Mouse (Mus musculus) midbrain, embryonic 12.5 days (tissue): ENCODE results near the gene Abhd18. TPM values are rescaled to one million over a fixed set of nuclear protein-coding genes. Genes with fewer than 3 reads are reported as not detected.
A peak's percentile ranks its signal among the peaks of the same experiment; 100 is the strongest.
"Not testable (repeated sequence)": the region's sequence is repeated elsewhere in the genome, so short reads cannot be mapped to it uniquely, and the experiment has no call there.

Source experiments
- ATAC-seq: fragments of 200-750 bp; cut with Nextera tagmentation; 2 replicates; pipeline ENCODE4 v1.8.0; 2017; ENCODE audit warnings: low read depth, moderate TSS enrichment, moderate library complexity; ENCODE audit not compliant: low FRiP score
- H3K27ac ChIP-seq: fragments of 300-500 bp; sonication (generic); replicated peaks from 2 replicates; pipeline ENCODE4 v1.5.1; 2016; ENCODE audit warnings: mild to moderate bottlenecking
- H3K27me3 ChIP-seq: fragments of 300-500 bp; sonication (generic); 2 replicates; pipeline ENCODE4 v1.6.1; 2016; ENCODE audit warnings: mild to moderate bottlenecking
- H3K36me3 ChIP-seq: fragments of 300-500 bp; sonication (generic); 2 replicates; pipeline ENCODE4 v1.6.1; 2016
- H3K4me1 ChIP-seq: fragments of 300-500 bp; sonication (generic); 2 replicates; pipeline ENCODE4 v1.6.1; 2016
- H3K4me2 ChIP-seq: fragments of 300-500 bp; sonication (generic); replicated peaks from 2 replicates; pipeline ENCODE4 v1.6.1; 2016; ENCODE audit warnings: mild to moderate bottlenecking, moderate library complexity
- H3K4me3 ChIP-seq: fragments of 300-500 bp; sonication (generic); 2 replicates; pipeline ENCODE4 v1.5.1; 2016; ENCODE audit warnings: mild to moderate bottlenecking
- H3K9ac ChIP-seq: fragments of 300-500 bp; sonication (generic); replicated peaks from 2 replicates; pipeline ENCODE4 v1.6.1; 2016; ENCODE audit warnings: mild to moderate bottlenecking, moderate library complexity
- H3K9me3 ChIP-seq: fragments of 300-500 bp; sonication (generic); 2 replicates; pipeline ENCODE4 v1.6.1; 2016; ENCODE audit warnings: mild to moderate bottlenecking
- WGBS: fragments of 180-500 bp; shearing (Covaris S2); methylation state at CpG from one replicate; pipeline ENCODE4 v1.1.7; 2016; 5-methylcytosine and 5-hydroxymethylcytosine counted together
- polyA plus RNA-seq: library from polyadenylated mRNA; unstranded; fragments of >200 nt; fragmentation: Nextera tagmentation; extraction: Ambion mirVana; gene quantifications from 2 replicates; pipeline ENCODE4 v1.2.1, GENCODE M21; 2016

Abhd18 gene
- 13.8 TPM in 2 replicates for polyA plus RNA-seq

GRCm38 (mm10) chr3:40846957-40847017 lies at the start of gene Abhd18:
TSS of gene Abhd18 (plus strand) at chr3:40846970.
- H3K27me3 ChIP-seq, ATAC-seq: not testable (repeated sequence)
- no CpG with 5 or more reads among the region's 4 CpGs for WGBS

GRCm38 (mm10) chr3:40798054-40798453 lies 48.7 kb upstream of the Abhd18 start:
- Histone ChIP-seq H3K36me3 (peaks cover 11% of the 10 kb centered on the region; the same call in 1 of the 2 replicates), H3K4me2 (no peak overlapping the region), H3K4me3 (no peak overlapping the region), H3K27me3 (no peaks in the 10 kb centered on the region), H3K9ac (no peak overlapping the region), H3K27ac (no peak overlapping the region), H3K9me3 (no peaks in the 10 kb centered on the region), H3K4me1 (peaks cover 11% of the 10 kb centered on the region)
- WGBS, result 91% methylated on average over 1 of the region's 1 CpGs
- no peak for ATAC-seq

More at GRCm38 (mm10) chr3:40846957-40847017, at the start of gene Abhd18:
- H3K36me3 ChIP-seq, H3K4me1 ChIP-seq, H3K9me3 ChIP-seq: not testable (repeated sequence)
- peak within 1 kb of the TSS; percentile 62 for H3K4me2 ChIP-seq
- peak within 1 kb of the TSS; percentile 80 for H3K27ac ChIP-seq
- peak within 1 kb of the TSS; percentile 61 for H3K9ac ChIP-seq
- peak within 1 kb of the TSS; percentile 51 for H3K4me3 ChIP-seq

GRCm38 (mm10) chr3:40798500-40798899 lies 48.3 kb upstream of the Abhd18 start:
- Histone ChIP-seq H3K9me3 (no peaks in the 10 kb centered on the region), H3K36me3 (peaks cover 7% of the 10 kb centered on the region; the same call in 1 of the 2 replicates), H3K9ac (no peak overlapping the region), H3K4me1 (peaks cover 11% of the 10 kb centered on the region), H3K4me3 (no peak overlapping the region), H3K4me2 (no peak overlapping the region), H3K27ac (no peak overlapping the region), H3K27me3 (no peaks in the 10 kb centered on the region)
- 0 out of 2 replicates have a peak, but pooled peaks have one; percentile 35 for ATAC-seq
- WGBS, result 41% methylated on average over 7 of the region's 7 CpGs

GRCm38 (mm10) chr3:40799530-40800372 lies 47.0 kb upstream of the Abhd18 start, which contains the start of gene Plk4:
TSS of gene Plk4 (plus strand) at chr3:40800019.
- H3K4me1 ChIP-seq, result peaks cover 11% of the 10 kb centered on the region
- peak within 1 kb of the TSS; percentile 91 for H3K4me2 ChIP-seq
- H3K4me3 ChIP-seq, result peak within 1 kb of the TSS; percentile 89
- peaks cover 10% of the 10 kb centered on the region; the same call in 1 of the 2 replicates for H3K36me3 ChIP-seq
- H3K27ac ChIP-seq, result peak within 1 kb of the TSS; percentile 52
- WGBS, result 2% methylated on average over 66 of the region's 66 CpGs
- peak; percentile 97 for ATAC-seq
- no peaks in the 10 kb centered on the region for H3K27me3 ChIP-seq
- no peaks in the 10 kb centered on the region for H3K9me3 ChIP-seq
- H3K9ac ChIP-seq, result peak within 1 kb of the TSS; percentile 87

- peak overlapping the region; percentile 91 for H3K4me2 ChIP-seq
- H3K4me3 ChIP-seq, result peak overlapping the region; percentile 89
- peak overlapping the region; percentile 52 for H3K27ac ChIP-seq
- peak; percentile 86 for ATAC-seq
- no peaks in the 10 kb centered on the region for H3K27me3 ChIP-seq
- H3K9me3 ChIP-seq, result no peaks in the 10 kb centered on the region
- H3K4me1 ChIP-seq, result peaks cover 11% of the 10 kb centered on the region
- WGBS, result 0% methylated on average over 28 of the region's 37 CpGs
- peaks cover 16% of the 10 kb centered on the region for H3K36me3 ChIP-seq
- peak overlapping the region; percentile 87 for H3K9ac ChIP-seq
Measured at GRCm38 (mm10) chr3:40800373-40800823, 46.4 kb upstream of the Abhd18 start.

GRCm38 (mm10) chr3:40806871-40807270 lies 39.9 kb upstream of the Abhd18 start:
- ATAC-seq, result no peak
- Histone ChIP-seq H3K9ac (no peak overlapping the region), H3K27me3 (no peaks in the 10 kb centered on the region), H3K27ac (no peak overlapping the region), H3K36me3 (peaks cover 44% of the 10 kb centered on the region), H3K4me2 (no peak overlapping the region), H3K4me3 (no peak overlapping the region), H3K9me3 (no peaks in the 10 kb centered on the region), H3K4me1 (no peaks in the 10 kb centered on the region; the same call in 1 of the 2 replicates)
- 76% methylated on average over 2 of the region's 2 CpGs for WGBS

- WGBS, result 95% methylated on average over 10 of the region's 10 CpGs
- Histone ChIP-seq H3K27me3 (no peaks in the 10 kb centered on the region), H3K36me3 (peaks cover 48% of the 10 kb centered on the region), H3K4me2 (no peak overlapping the region), H3K9ac (no peak overlapping the region), H3K4me1 (no peaks in the 10 kb centered on the region), H3K27ac (no peak overlapping the region), H3K4me3 (no peak overlapping the region), H3K9me3 (no peaks in the 10 kb centered on the region)
- ATAC-seq, result no peak
Measured at GRCm38 (mm10) chr3:40808686-40809085, 38.1 kb upstream of the Abhd18 start.

GRCm38 (mm10) chr3:40809894-40810293 lies 36.9 kb upstream of the Abhd18 start:
- Histone ChIP-seq H3K9me3 (no peaks in the 10 kb centered on the region), H3K27ac (no peak overlapping the region), H3K27me3 (no peaks in the 10 kb centered on the region), H3K4me1 (no peaks in the 10 kb centered on the region), H3K4me3 (no peak overlapping the region), H3K9ac (no peak overlapping the region), H3K36me3 (peaks cover 54% of the 10 kb centered on the region), H3K4me2 (no peak overlapping the region)
- 66% methylated on average over 2 of the region's 2 CpGs for WGBS
- ATAC-seq, result no peak

- H3K4me1 ChIP-seq, result no peaks in the 10 kb centered on the region
- 94% methylated on average over 2 of the region's 2 CpGs for WGBS
- H3K36me3 ChIP-seq, result peaks cover 61% of the 10 kb centered on the region
- no peak overlapping the region for H3K9ac ChIP-seq
- H3K27ac ChIP-seq, result no peak overlapping the region
- no peak for ATAC-seq
- no peaks in the 10 kb centered on the region for H3K27me3 ChIP-seq
- H3K9me3 ChIP-seq, result no peaks in the 10 kb centered on the region
- H3K4me3 ChIP-seq, result no peak overlapping the region
- no peak overlapping the region for H3K4me2 ChIP-seq
Measured at GRCm38 (mm10) chr3:40813275-40813674, 33.5 kb upstream of the Abhd18 start.

GRCm38 (mm10) chr3:40845521-40845920 lies 1.2 kb upstream of the Abhd18 start:
- H3K36me3 ChIP-seq, H3K27me3 ChIP-seq, H3K27ac ChIP-seq, H3K9me3 ChIP-seq, ATAC-seq, H3K4me1 ChIP-seq: not testable (repeated sequence)
- peak overlapping the region; percentile 51; the same call in 1 of the 2 replicates for H3K4me3 ChIP-seq
- peak overlapping the region; percentile 28; the same call in 1 of the 2 replicates for H3K9ac ChIP-seq
- WGBS, result 82% methylated on average over 5 of the region's 6 CpGs
- peak overlapping the region; percentile 56 for H3K4me2 ChIP-seq

- H3K9me3 ChIP-seq, H3K36me3 ChIP-seq, H3K4me1 ChIP-seq, H3K27me3 ChIP-seq: not testable (repeated sequence)
- Histone ChIP-seq H3K4me3 (peak within 1 kb of the TSS; percentile 51), H3K9ac (peak within 1 kb of the TSS; percentile 61), H3K27ac (peak within 1 kb of the TSS; percentile 80), H3K4me2 (peak within 1 kb of the TSS; percentile 62)
- under 1% methylated on average over 38 of the region's 39 CpGs for WGBS
- ATAC-seq, result peak; percentile 99
Measured at GRCm38 (mm10) chr3:40846473-40846956, 255 bp upstream of the Abhd18 start, which contains the start of gene Mfsd8. TSS of gene Mfsd8 (minus strand) at chr3:40846886.

GRCm38 (mm10) chr3:40847018-40847417 lies 248 bp downstream of the Abhd18 start:
- Histone ChIP-seq H3K4me2 (peak overlapping the region; percentile 62), H3K9ac (peak overlapping the region; percentile 61), H3K27ac (peak overlapping the region; percentile 43), H3K4me3 (peak overlapping the region; percentile 51)
- 1% methylated on average over 17 of the region's 21 CpGs for WGBS
- not testable (repeated sequence) for H3K4me1 ChIP-seq, H3K27me3 ChIP-seq, H3K9me3 ChIP-seq, ATAC-seq, H3K36me3 ChIP-seq
